Mouse (Mus musculus): Measurements from ENCODE around the gene Pkig. TPM values are rescaled to one million over a fixed set of nuclear protein-coding genes. Genes with fewer than 3 reads are reported as not detected.

Pkig gene
- 125 and 140 TPM in 2 replicates for polyA plus RNA-seq (2015; fragmentation: Nextera tagmentation; extraction: Ambion mirVana)

GRCm38 (mm10) chr2:163657975-163658886, at the start of gene Pkig:
Pkig (plus strand) TSS chr2:163658386.

GRCm38 (mm10) chr2:163644575-163645385, 13.4 kb upstream of the Pkig start, which contains the start of gene Serinc3:
Serinc3 (minus strand) TSS chr2:163645131.

GRCm38 (mm10) chr2:163749647-163750611, 91.7 kb downstream of the Pkig start, which contains the start of gene Ada:
Ada (minus strand) TSS chr2:163750239.

Other genes starting within 250 kb of the Pkig start
- 48.4 and 49.5 TPM in 2 replicates for gene Oser1, start 233.7 kb upstream of the Pkig start, polyA plus RNA-seq (2015; fragmentation: Nextera tagmentation; extraction: Ambion mirVana)
- 0.63 and 0.73 TPM in 2 replicates for gene Gdap1l1, start 219.9 kb upstream of the Pkig start, polyA plus RNA-seq (2015; fragmentation: Nextera tagmentation; extraction: Ambion mirVana)
- 6.5 and 7.5 TPM in 2 replicates for gene Fitm2, start 185.8 kb upstream of the Pkig start, polyA plus RNA-seq (2015; fragmentation: Nextera tagmentation; extraction: Ambion mirVana)
- not detected in 2 replicates for gene R3hdml, start 166.1 kb upstream of the Pkig start, polyA plus RNA-seq (2015; fragmentation: Nextera tagmentation; extraction: Ambion mirVana)
- gene Hnf4a, start 151.6 kb upstream of the Pkig start, polyA plus RNA-seq (2015; fragmentation: Nextera tagmentation; extraction: Ambion mirVana) = 0.27 and 0.40 TPM in 2 replicates
- 20.8 and 24.4 TPM in 2 replicates for gene Ttpal, start 56.1 kb upstream of the Pkig start, polyA plus RNA-seq (2015; fragmentation: Nextera tagmentation; extraction: Ambion mirVana)
- gene Serinc3, start 13.3 kb upstream of the Pkig start, polyA plus RNA-seq (2015; fragmentation: Nextera tagmentation; extraction: Ambion mirVana) = 54.9 and 58.0 TPM in 2 replicates
- gene Ada, start 91.9 kb downstream of the Pkig start, polyA plus RNA-seq (2015; fragmentation: Nextera tagmentation; extraction: Ambion mirVana) = 10.2 and 11.6 TPM in 2 replicates
- 4.4 and 6.8 TPM in 2 replicates for gene Ccn5, start 162.5 kb downstream of the Pkig start, polyA plus RNA-seq (2015; fragmentation: Nextera tagmentation; extraction: Ambion mirVana)
- not detected in 2 replicates for gene Kcnk15, start 195.3 kb downstream of the Pkig start, polyA plus RNA-seq (2015; fragmentation: Nextera tagmentation; extraction: Ambion mirVana)

All from urinary bladder, postnatal 0 days (tissue).